Mouse (Mus musculus): ENCODE measurements around the gene Zfc3h1.

DNA sequence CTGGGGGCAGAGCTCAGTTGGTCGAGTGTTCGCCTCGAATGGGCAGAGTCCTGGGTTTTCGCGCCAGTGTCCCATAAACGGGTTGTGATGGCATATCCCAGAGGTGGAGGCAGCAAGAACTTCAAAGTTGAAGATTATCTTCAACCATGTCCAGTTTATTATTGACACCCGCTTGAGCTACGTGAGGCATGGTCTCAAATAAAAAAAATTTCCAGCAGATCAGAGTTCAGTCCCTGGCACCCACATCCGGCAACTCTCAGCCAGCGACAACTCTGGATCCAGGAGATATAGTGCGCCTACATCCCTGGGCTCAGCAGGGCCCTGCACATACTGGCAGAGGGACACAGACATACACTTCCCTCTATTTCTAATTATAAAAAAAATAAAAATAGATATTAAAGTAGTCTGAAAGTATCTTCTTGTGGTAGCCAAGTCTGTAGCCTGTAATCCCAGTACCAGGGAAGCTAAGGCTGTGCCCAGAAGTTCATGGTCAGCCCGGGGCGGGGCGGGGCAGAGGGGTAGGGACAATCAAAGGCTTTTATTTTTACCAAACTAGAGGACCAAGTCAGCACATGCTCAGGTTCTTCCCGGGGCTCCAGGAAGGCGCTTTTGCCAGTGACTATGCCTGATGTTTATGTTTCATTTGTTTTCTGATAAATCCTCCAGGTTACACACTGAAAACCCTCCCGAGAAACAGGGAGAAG lies 26.4 kb upstream of the Zfc3h1 start:
- TF ChIP-seq CTCF (IDR thresholded peaks at IDR 0.05): no peak
- TF ChIP-seq EP300 (IDR thresholded peaks at IDR 0.05): no peak

Measured in lung, postnatal 0 days (tissue).